ENCODE assay signal across 21 mouse cellular contexts in the genomic region with DNA sequence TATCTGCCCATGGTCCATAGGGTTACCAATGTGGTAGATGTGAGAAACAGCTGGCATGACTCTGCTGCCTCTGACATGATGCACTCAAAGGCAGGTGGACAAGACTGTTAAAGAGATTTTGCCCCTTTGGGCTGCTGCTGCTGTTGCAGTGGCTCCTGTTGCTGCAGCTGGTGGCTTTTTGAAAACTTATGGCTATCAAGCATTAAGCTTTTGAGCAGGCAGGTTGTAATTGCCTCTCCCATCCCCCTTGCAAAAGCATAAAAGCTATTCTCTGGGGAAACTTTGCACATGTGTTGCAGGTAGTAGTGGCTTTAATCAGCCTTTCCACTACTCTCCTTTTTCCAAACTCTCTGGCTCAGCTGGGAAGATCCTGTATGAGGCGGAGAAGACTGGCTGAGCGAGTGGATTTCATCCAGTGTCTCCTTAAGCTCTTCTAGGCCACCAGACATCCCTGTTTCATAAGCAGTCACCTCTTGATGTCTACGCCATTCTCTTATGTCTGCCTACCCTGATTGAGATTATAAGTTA.
DNase-seq lines count a peak whose midpoint lies in the region; ATAC-seq lines count a peak whose summit lies in the region.
"Had no signal": no experiment of that assay in that cellular context is flagged by ENCODE, and none has a peak within 500 bp of the region (broad histone marks: within the 10 kb centered on the region; RNA-seq: fewer than 3 reads in every experiment).

No protein-coding gene starts in this region.

- no peaks in the 10 kb centered on the region for H3K27me3 ChIP-seq in embryonic facial prominence, embryonic 14.5 days (replicated peaks; ENCODE audit: control insufficient read depth, insufficient read depth, low read length)
- H3K27me3 ChIP-seq in embryonic facial prominence, embryonic 10.5 days (replicated peaks; ENCODE audit: low read depth, poor library complexity, severe bottlenecking) = no peaks in the 10 kb centered on the region
- H3K27me3 ChIP-seq in limb, embryonic 12.5 days = no peaks in the 10 kb centered on the region
- no peaks in the 10 kb centered on the region for H3K27me3 ChIP-seq in neural tube, embryonic 11.5 days (ENCODE audit: control insufficient read depth, insufficient read depth, low read length)
- H3K27me3 ChIP-seq: CH12.LX; embryonic facial prominence, embryonic 12.5 days; forebrain, embryonic 12.5 days; heart, embryonic 13.5 days; hindbrain, embryonic 15.5 days had no signal

- ATAC-seq in embryonic facial prominence, embryonic 14.5 days (ENCODE audit: low read depth) = peak; percentile 22; the same call in 1 of the 2 replicates
- peak; percentile 83 for ATAC-seq in limb, embryonic 12.5 days (ENCODE audit: insufficient number of reproducible peaks, insufficient read depth, low FRiP score, low TSS enrichment, low read depth)
- no peak for ATAC-seq in neural tube, embryonic 11.5 days (ENCODE audit: insufficient read depth, low FRiP score, low TSS enrichment)
- ATAC-seq: forebrain, embryonic 16.5 days; Patski had no signal

- H3K36me3 ChIP-seq in embryonic facial prominence, embryonic 14.5 days (ENCODE audit: control insufficient read depth, insufficient read depth, low read length) = no peaks in the 10 kb centered on the region
- H3K36me3 ChIP-seq in embryonic facial prominence, embryonic 10.5 days (replicated peaks) = no peaks in the 10 kb centered on the region
- no peaks in the 10 kb centered on the region for H3K36me3 ChIP-seq in limb, embryonic 12.5 days
- no peaks in the 10 kb centered on the region for H3K36me3 ChIP-seq in neural tube, embryonic 11.5 days (ENCODE audit: control insufficient read depth, insufficient read depth, low read length)
- H3K36me3 ChIP-seq: embryonic facial prominence, embryonic 12.5 days; forebrain, embryonic 12.5 days; heart, embryonic 13.5 days; hindbrain, embryonic 15.5 days had no signal

- DNase-seq in embryonic facial prominence, embryonic 14.5 days (ENCODE audit: low spot score) = peak; percentile 15
- no peak for DNase-seq in embryonic facial prominence, embryonic 10.5 days (ENCODE audit: low spot score)
- DNase-seq in embryo, embryonic 11 days = peak; percentile 21
- DNase-seq in neural tube, embryonic 11.5 days (ENCODE audit: low spot score) = peak; percentile 12
- no peak for DNase-seq in cerebellum, adult 9-10 months
- no peak for DNase-seq in urinary bladder, postnatal 25 days (ENCODE audit: low spot score)
- DNase-seq: adrenal gland, adult 2 months; adrenal gland, postnatal 25 days; cerebellum, adult 18-20 months; cerebellum, postnatal 10 days; gastrocnemius, postnatal 14 days; heart, adult 2 months; heart, postnatal 36 days had no signal

- 76% methylated on average over 3 of the region's 3 CpGs for WGBS in embryonic facial prominence, embryonic 14.5 days
- 84% methylated on average over 3 of the region's 3 CpGs for WGBS in embryonic facial prominence, embryonic 10.5 days
- WGBS in limb, embryonic 12.5 days = 43% methylated on average over 3 of the region's 3 CpGs
- 65% methylated on average over 3 of the region's 3 CpGs for WGBS in neural tube, embryonic 11.5 days

- H3K27ac ChIP-seq in embryonic facial prominence, embryonic 14.5 days (replicated peaks; ENCODE audit: low read depth, low read length) = no peak overlapping the region
- H3K27ac ChIP-seq in embryonic facial prominence, embryonic 10.5 days (replicated peaks) = no peak overlapping the region
- H3K27ac ChIP-seq in limb, embryonic 12.5 days = peak overlapping the region; percentile 53; the same call in 1 of the 2 replicates
- no peak overlapping the region for H3K27ac ChIP-seq in neural tube, embryonic 11.5 days (ENCODE audit: low read depth, low read length)
- H3K27ac ChIP-seq: embryonic facial prominence, embryonic 12.5 days; forebrain, embryonic 12.5 days; heart, adult 2 months; heart, embryonic 13.5 days; hindbrain, embryonic 15.5 days had no signal

- no peak overlapping the region for H3K9ac ChIP-seq in embryonic facial prominence, embryonic 14.5 days (ENCODE audit: low read depth, low read length)
- no peak overlapping the region for H3K9ac ChIP-seq in limb, embryonic 12.5 days (replicated peaks)
- no peak overlapping the region for H3K9ac ChIP-seq in neural tube, embryonic 11.5 days (ENCODE audit: low read length)
- H3K9ac ChIP-seq: embryonic facial prominence, embryonic 12.5 days; forebrain, embryonic 12.5 days; heart, embryonic 13.5 days; hindbrain, embryonic 15.5 days had no signal

- H3K4me1 ChIP-seq in embryonic facial prominence, embryonic 14.5 days (ENCODE audit: control insufficient read depth, insufficient read depth, low read length) = no peaks in the 10 kb centered on the region
- H3K4me1 ChIP-seq in embryonic facial prominence, embryonic 10.5 days = peaks cover 6% of the 10 kb centered on the region; the same call in 1 of the 2 replicates
- H3K4me1 ChIP-seq in limb, embryonic 12.5 days (replicated peaks) = peaks cover 16% of the 10 kb centered on the region
- H3K4me1 ChIP-seq in neural tube, embryonic 11.5 days (ENCODE audit: control insufficient read depth, insufficient read depth, low read length) = no peaks in the 10 kb centered on the region
- H3K4me1 ChIP-seq: heart, embryonic 13.5 days; hindbrain, embryonic 15.5 days had no signal

- H3K4me2 ChIP-seq in embryonic facial prominence, embryonic 14.5 days (ENCODE audit: low read depth, low read length) = no peak overlapping the region
- no peak overlapping the region for H3K4me2 ChIP-seq in limb, embryonic 12.5 days
- H3K4me2 ChIP-seq in neural tube, embryonic 11.5 days (ENCODE audit: low read depth) = no peak overlapping the region
- H3K4me2 ChIP-seq: embryonic facial prominence, embryonic 12.5 days; forebrain, embryonic 12.5 days; heart, embryonic 13.5 days; hindbrain, embryonic 15.5 days had no signal

- H3K4me3 ChIP-seq in embryonic facial prominence, embryonic 14.5 days (ENCODE audit: low read depth, low read length) = no peak overlapping the region
- no peak overlapping the region for H3K4me3 ChIP-seq in embryonic facial prominence, embryonic 10.5 days
- H3K4me3 ChIP-seq in limb, embryonic 12.5 days (replicated peaks) = no peak overlapping the region
- H3K4me3 ChIP-seq in neural tube, embryonic 11.5 days (ENCODE audit: low read depth, low read length) = no peak overlapping the region
- H3K4me3 ChIP-seq: embryonic facial prominence, embryonic 12.5 days; forebrain, embryonic 12.5 days; heart, adult 2 months; heart, embryonic 13.5 days; hindbrain, embryonic 15.5 days had no signal

- no peaks in the 10 kb centered on the region for H3K9me3 ChIP-seq in embryonic facial prominence, embryonic 14.5 days (ENCODE audit: control insufficient read depth, low read length)
- no peaks in the 10 kb centered on the region for H3K9me3 ChIP-seq in embryonic facial prominence, embryonic 10.5 days
- H3K9me3 ChIP-seq in limb, embryonic 12.5 days = no peaks in the 10 kb centered on the region
- no peaks in the 10 kb centered on the region for H3K9me3 ChIP-seq in neural tube, embryonic 11.5 days (ENCODE audit: control insufficient read depth, low read length)
- H3K9me3 ChIP-seq: embryonic facial prominence, embryonic 12.5 days; forebrain, embryonic 12.5 days; heart, embryonic 13.5 days; hindbrain, embryonic 15.5 days had no signal

Comparison
In these comparisons a context has a peak if more than half of its experiments do, and no peak if none do; other contexts are left out.
1. DNase-seq: peak in embryonic facial prominence, embryonic 14.5 days (single experiment), embryo, embryonic 11 days (single experiment) and neural tube, embryonic 11.5 days (single experiment); none in embryonic facial prominence, embryonic 10.5 days (single experiment), cerebellum, adult 9-10 months (single experiment) and urinary bladder, postnatal 25 days (single experiment).